Mouse (Mus musculus) cerebellum, adult 18-20 months (tissue): ENCODE results near the gene Zfp524.
"Not testable (repeated sequence)": the region's sequence is repeated elsewhere in the genome, so short reads cannot be mapped to it uniquely, and the experiment has no call there.

ENCODE experiments used
- DNase-seq, 2 experiments: peaks; one replicate each; pipeline ENCODE4 v3.0.0; 2021

The Zfp524 gene

GRCm38 (mm10) chr7:5016057-5016456 is 1.8 kb downstream of the Zfp524 start:
- DNase-seq = no peak

DNA sequence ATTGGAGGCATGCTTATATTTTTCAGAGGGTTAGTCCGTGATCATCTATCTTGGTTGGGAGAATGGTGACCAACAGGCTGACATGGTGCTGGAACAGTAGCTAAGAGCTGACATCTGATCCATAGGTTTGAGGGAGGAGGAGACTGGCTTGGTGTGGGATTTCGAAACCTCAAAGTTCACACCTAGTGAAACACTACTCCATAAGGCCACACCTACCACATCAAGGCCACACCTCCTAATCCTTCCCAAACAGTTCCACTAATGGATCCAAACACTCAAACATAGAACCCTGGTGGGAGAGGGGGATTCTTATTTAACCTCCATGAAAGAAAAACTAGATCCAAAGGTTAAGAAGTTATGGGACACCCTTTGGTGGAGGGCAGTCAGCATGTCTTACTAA is 2.7 kb downstream of the Zfp524 start:
- no peak for DNase-seq

- DNase-seq = peak in 1 of 2 experiments; percentile 51
Observed at GRCm38 (mm10) chr7:5017352-5017751, 3.1 kb downstream of the Zfp524 start.

GRCm38 (mm10) chr7:5017931-5018330 is 3.7 kb downstream of the Zfp524 start:
- DNase-seq = no peak

- not testable (repeated sequence) for DNase-seq
Observed at GRCm38 (mm10) chr7:5019576-5019975, 5.4 kb downstream of the Zfp524 start.

DNA sequence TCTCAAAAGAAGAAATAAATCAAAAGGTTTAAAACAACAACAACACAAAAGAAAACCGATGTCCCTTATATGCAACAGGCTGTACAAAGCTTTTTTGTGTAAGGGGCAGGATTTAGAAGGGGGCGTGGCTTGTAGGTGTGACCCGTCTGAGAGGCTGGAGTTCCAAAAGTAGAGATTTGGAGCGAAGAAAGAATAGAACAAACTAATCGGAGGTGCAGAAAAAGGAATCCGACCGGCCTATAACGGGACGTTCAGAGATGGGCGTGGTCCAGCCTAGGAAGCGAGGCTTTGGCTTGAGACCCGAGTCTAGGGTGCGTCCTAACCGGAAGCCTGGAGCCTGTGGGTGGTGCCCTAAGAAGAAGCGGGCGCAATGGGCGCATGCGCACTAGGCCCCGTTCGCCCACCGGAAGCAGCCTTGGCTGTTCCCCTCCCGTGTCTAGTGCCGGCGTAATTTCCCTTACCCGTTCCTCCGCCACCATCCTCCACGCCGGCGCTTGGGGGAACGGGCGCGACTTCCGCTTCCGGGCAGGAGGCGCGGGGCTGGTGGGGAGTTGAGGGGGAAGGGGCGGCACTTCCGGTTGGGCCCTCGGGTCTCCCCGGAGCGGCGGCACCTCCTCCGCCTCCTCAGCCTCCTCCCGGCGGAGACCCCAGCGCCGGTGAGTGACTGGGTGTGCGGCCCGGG is 5.9 kb downstream of the Zfp524 start, which contains the start of the genes Zfp865 and Ccdc106:
Zfp865 (plus strand) TSS at position 377 of the 682 bp plus-strand sequence.
Ccdc106 (plus strand) TSS at position 554 of the 682 bp plus-strand sequence.
- DNase-seq = peak; percentile 97 to 98

- DNase-seq = peak in 1 of 2 experiments; percentile 47
Observed at GRCm38 (mm10) chr7:5020685-5021084, 6.5 kb downstream of the Zfp524 start.

- DNase-seq = no peak
Observed at GRCm38 (mm10) chr7:5021197-5021596, 7.0 kb downstream of the Zfp524 start.

DNA sequence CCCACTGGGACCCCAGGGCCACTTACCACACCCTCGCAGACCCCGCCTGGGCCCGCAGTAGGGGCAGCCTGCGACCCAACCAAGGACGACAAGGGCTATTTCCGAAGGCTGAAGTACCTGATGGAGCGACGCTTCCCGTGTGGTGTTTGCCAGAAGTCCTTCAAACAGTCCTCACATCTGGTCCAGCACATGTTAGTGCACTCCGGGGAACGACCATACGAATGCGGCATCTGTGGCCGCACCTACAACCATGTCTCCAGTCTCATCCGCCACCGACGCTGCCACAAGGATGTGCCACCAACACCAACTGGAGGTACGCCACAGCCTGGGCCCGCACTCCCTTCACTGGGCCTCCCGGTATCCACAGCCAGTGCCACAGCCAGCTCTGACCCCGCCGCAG is 15.3 kb downstream of the Zfp524 start:
- no peak for DNase-seq

DNA sequence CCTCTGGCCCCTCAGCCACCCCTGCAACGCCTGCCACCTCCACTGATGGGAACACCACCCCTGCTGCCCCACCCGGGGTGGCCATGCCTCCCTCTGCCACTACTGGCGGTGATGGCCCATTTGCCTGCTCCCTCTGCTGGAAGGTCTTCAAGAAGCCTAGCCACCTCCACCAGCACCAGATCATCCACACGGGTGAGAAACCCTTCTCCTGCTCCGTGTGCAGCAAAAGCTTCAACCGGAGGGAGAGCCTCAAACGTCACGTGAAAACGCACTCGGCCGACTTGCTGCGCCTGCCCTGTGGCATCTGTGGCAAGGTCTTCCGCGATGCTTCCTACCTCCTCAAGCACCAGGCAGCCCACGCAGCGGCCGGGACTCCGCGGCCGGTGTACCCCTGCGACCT is 15.7 kb downstream of the Zfp524 start:
- no peak for DNase-seq

DNA sequence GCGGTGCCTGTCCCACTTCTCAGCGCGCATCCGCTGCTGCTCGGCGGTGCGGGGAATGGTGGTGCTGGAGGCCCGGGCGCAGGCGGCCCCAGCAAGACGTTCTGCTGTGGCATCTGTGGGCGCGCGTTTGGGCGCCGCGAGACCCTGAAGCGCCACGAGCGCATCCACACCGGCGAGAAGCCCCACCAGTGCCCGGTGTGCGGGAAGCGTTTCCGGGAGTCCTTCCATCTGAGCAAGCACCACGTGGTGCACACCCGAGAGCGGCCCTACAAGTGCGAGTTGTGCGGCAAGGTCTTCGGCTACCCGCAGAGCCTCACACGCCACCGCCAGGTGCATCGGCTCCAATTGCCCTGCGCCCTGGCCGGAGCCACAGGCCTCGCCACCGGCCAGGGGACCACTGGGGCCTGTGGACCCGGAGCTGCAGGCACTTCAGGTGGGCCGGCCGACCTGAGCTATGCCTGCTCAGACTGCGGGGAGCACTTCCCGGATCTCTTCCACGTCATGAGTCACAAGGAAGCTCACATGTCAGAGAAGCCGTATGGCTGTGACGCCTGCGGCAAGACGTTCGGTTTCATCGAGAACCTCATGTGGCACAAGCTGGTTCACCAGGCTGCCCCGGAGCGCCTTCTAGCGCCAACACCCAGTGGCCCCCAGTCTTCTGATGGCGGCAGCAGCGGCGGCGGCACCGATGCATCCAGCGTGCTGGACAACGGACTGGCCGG is 16.5 kb downstream of the Zfp524 start:
- no peak for DNase-seq

DNA sequence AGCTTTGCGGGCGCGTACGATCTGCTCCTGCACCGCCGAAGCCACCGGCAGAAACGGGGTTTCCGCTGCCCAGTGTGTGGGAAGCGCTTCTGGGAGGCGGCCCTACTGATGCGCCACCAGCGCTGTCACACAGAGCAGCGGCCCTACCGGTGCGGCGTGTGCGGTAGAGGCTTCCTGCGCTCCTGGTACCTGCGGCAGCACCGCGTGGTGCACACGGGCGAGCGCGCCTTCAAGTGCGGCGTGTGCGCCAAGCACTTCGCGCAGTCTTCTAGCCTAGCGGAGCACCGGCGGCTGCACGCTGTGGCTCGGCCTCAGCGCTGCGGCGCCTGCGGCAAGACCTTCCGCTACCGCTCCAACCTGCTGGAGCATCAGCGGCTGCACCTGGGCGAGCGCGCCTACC is 17.3 kb downstream of the Zfp524 start:
- no peak for DNase-seq

GRCm38 (mm10) chr7:5033818-5034217 is 19.6 kb downstream of the Zfp524 start, which contains the start of gene 4632433K11Rik:
TSS of gene 4632433K11Rik (plus strand) at chr7:5034118.
- no peak for DNase-seq

DNA sequence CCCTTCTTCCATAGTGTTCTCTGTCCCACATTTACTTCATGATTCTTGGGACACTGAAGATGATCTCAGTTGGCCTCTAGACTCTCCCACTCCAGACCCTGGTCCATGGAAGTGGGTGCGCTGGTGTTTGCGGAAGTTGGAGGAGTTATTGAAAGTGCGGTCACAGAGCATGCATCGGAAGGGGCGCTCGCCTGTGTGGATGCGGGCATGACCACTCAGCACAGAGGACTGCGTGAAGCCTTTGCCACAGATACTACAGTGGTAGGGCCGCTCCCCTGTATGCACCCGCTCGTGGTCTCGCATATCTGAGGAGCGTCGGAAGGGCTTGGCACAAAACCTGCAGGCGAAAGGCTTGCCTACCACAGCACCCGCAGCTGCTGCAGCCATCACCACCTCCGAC is 21.4 kb downstream of the Zfp524 start:
- no peak for DNase-seq

DNA sequence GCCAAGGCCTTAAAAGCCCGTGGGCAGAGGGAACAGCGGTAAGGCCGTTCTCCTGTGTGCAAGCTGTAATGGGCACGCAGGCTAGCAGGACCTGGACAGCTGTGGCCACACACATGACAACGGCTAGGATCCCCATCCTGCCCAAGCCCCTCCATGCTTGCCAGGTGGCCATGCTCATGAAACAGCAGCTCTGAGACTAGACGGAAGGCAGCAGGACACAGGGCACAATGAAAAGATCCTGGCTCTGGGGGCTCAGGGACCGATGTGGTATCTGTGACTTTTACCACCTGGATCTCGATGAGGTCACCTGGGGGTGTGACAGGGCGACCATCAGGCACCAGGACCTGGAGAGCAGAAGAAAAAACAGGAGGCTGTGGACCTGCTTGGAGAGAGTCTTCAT is 21.9 kb downstream of the Zfp524 start:
- DNase-seq = no peak

DNA sequence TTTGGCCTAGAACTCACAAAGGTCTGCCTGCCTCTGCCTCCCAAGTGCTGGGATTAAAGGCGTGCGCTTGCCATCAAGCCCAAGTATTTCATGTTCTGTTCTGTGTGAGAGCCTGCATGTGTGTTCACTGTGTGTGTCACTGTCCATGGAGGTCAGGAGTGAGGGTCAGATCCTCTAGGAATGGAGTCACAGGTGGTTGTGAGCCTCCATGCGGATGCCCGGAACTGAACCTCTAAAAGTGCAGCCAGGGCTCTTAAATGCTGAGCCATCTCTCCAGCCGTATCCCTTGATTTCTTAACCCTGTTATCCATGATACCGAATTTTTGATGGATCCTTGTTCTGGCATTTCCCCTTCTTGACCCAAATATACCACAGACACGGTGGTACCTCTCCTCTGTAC is 22.8 kb downstream of the Zfp524 start:
- no peak for DNase-seq

GRCm38 (mm10) chr7:5037467-5037866 is 23.3 kb downstream of the Zfp524 start:
- DNase-seq = no peak

DNA sequence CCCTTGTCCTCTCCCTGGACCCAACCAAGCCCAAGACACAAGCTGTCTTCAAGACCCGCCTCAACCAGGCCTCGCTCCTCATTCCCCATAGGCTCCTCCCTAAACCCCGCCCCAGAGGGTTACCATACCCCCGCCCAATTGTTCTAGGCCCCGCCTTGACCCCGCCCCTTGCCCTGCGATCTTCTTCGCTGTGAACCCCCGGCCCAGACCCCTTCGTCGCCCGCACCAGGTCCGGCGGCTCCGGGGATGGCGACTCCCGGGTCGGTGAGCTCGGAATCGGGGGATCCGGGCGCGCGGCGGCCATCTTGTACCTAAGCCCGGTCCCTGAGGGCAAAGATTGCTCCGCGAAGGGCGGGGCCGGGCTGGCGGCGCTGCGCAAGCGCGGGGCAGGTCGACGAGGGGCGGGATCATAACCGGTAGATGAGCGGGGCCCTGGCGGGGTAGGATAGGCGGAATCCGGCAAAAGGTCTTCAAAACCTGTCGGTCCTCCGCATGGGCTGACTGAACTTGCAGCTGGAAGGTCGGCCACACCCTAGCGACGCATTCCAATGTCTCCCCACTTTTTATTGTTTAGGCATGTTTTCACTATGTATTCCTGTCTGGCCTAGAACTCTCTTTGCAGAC is 24.0 kb downstream of the Zfp524 start, which contains the start of gene Zfp784:
Zfp784 (minus strand) TSS at position 338 of the 624 bp plus-strand sequence.
- peak; percentile 94 to 95 for DNase-seq

DNA sequence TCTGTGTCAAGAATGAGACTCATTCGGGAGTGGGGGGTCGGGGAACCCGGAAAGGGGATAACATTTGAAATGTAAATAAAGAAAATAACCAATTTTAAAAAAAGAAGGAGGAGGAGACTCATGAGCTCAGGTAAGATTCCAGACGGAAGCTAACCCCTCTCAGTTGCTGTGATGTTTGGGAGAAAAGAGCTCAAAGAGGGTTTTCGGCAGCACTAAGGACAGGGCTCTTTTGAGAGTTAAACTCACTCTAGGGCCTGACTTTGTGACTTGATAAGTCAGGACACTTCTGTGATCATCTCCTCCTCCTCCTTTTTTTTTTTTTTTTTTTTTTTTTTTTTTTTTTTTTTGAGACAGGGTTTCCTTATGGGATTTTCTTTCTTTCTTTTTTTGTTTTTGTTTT is 24.7 kb downstream of the Zfp524 start:
- no peak for DNase-seq

- no peak for DNase-seq
Observed at GRCm38 (mm10) chr7:5044981-5045380, 30.8 kb downstream of the Zfp524 start.

- DNase-seq = no peak
Observed at GRCm38 (mm10) chr7:5046112-5046511, 31.9 kb downstream of the Zfp524 start.

GRCm38 (mm10) chr7:5047313-5047712 is 33.1 kb downstream of the Zfp524 start:
- DNase-seq = peak in 1 of 2 experiments; percentile 50
